In genomic region chr5:27906550-27906949, GRCm38 (mm10) we compare ENCODE assay signal across 18 mouse cellular contexts.
A peak's percentile ranks its signal among the peaks of the same experiment; 100 is the strongest.
DNase-seq lines count a peak whose midpoint lies in the region; ATAC-seq lines count a peak whose summit lies in the region.
"Had no signal": no experiment of that assay in that cellular context is flagged by ENCODE, and none has a peak within 500 bp of the region (broad histone marks: within the 10 kb centered on the region; RNA-seq: fewer than 3 reads in every experiment).

No protein-coding gene starts in this region.

- no peak for ATAC-seq in monocyte, adult 5-6 weeks (replicated peaks; ENCODE audit: insufficient number of reproducible peaks, low FRiP score, low TSS enrichment, poor library complexity, severe bottlenecking)
- ATAC-seq: forebrain, embryonic 15.5 days; hindbrain, postnatal 0 days; intestine, postnatal 0 days had no signal

- intact Hi-C loops in left cerebral cortex, postnatal 14 days (cut with DNase I), result no loop called here

- peak; percentile 85 for DNase-seq in right cerebral cortex, adult 18-20 months
- no peak for DNase-seq in right cerebral cortex, postnatal 4 days
- DNase-seq in frontal cortex, postnatal 25 days (ENCODE audit: low spot score in 2 of 2), result peak; percentile 6 to 43
- peak; percentile 12 to 81 for DNase-seq in left cerebral cortex, postnatal 14 days (ENCODE audit: low spot score in 2 of 2)
- no peak for DNase-seq in ovary, postnatal 14 days (ENCODE audit: low spot score)
- DNase-seq in cerebellum, adult 9-11 months, result no peak
- DNase-seq: adrenal gland, adult 2 months; cerebellum, postnatal 14 days; embryo, embryonic 11 days; gastrocnemius, postnatal 10 days; heart, adult 18-20 months; heart, postnatal 4 days; lung, postnatal 4 days; thymus, postnatal 25 days had no signal

Comparison
In these comparisons a context has a peak if more than half of its experiments do, and no peak if none do; other contexts are left out.
1. DNase-seq: peak in right cerebral cortex, adult 18-20 months (single experiment), frontal cortex, postnatal 25 days (2 of 2) and left cerebral cortex, postnatal 14 days (2 of 2); none in right cerebral cortex, postnatal 4 days (single experiment), ovary, postnatal 14 days (single experiment) and cerebellum, adult 9-11 months (single experiment).